In the genomic region with DNA sequence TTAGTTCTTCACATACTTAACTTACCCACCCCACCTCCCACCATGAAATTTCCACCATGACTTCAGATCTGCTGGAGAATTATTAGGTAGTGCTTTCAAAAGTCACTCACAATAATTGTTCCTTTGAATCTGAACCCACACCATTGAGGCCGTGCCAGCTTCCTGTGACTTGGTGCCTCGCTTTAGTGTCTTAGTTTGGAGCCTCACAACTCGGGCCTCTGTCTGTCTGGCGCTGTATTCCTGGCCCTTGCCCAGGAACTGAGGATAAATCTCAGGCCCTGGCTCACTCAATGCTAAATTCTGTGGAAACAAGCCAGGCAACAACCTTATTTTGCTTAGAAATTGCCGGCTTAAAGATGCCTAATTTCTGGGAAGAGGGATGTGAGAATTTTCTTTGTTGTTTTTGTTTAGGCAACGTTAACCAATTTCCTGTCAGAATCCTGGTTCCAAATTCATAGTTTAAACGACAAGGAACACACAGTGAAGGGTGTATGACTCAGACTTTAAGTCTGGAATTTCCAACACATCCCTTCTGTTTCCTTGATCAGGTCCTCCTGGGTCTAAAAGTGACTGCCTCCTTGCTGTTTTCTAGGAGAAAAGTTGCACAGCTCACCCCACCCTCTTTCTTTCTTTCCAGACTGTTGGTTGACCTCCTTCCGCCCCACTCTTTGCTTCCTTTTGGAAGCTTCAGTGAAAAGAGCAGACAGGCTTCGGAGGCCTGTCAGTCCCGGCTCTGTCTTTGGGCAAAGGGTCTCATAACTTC, we compare ENCODE assay signal across 8 mouse cellular contexts. TPM values are rescaled to one million over a fixed set of nuclear protein-coding genes. Genes with fewer than 3 reads are reported as not detected.
A peak's percentile ranks its signal among the peaks of the same experiment; 100 is the strongest.
DNase-seq lines count a peak whose midpoint lies in the region; ATAC-seq lines count a peak whose summit lies in the region.

No protein-coding gene starts in this region.

- H3K4me3 ChIP-seq in kidney, embryonic 15.5 days (replicated peaks) = peak overlapping the region; percentile 72
- 0 out of 2 replicates have a peak overlapping the region, but pooled peaks have one; percentile 30 for H3K4me3 ChIP-seq in macrophage (ENCODE audit: inconsistent target)

- no peak for ATAC-seq in cerebellum, adult (ENCODE audit: insufficient number of reproducible peaks, low FRiP score, low TSS enrichment)
- ATAC-seq in kidney, embryonic 15.5 days (replicated peaks; ENCODE audit: low FRiP score) = no peak

- no peaks in the 10 kb centered on the region for H3K79me2 ChIP-seq in macrophage (ENCODE audit: inconsistent target)

- H3K27ac ChIP-seq in kidney, embryonic 15.5 days = peak overlapping the region; percentile 97
- no peak overlapping the region for H3K27ac ChIP-seq in macrophage

- DNase-seq in cerebellum, adult 11 months = peak; percentile 42
- peak; percentile 65 to 70 for DNase-seq in adrenal gland, postnatal 36 days
- peak; percentile 59 to 70 for DNase-seq in heart, adult 18-20 months
- no peak for DNase-seq in thymus, postnatal 25 days
- DNase-seq in layer of hippocampus, adult 8-10 months (ENCODE audit: low spot score in 2 of 2) = no peak

- H3K36me3 ChIP-seq in kidney, embryonic 15.5 days = peaks cover 11% of the 10 kb centered on the region
- H3K36me3 ChIP-seq in macrophage (ENCODE audit: inconsistent target) = no peaks in the 10 kb centered on the region

- H3K9ac ChIP-seq in kidney, embryonic 15.5 days = peak overlapping the region; percentile 74

- peaks cover 17% of the 10 kb centered on the region for H3K27me3 ChIP-seq in kidney, embryonic 15.5 days

- H3K4me2 ChIP-seq in kidney, embryonic 15.5 days = peak overlapping the region; percentile 86

- WGBS in kidney, embryonic 15.5 days = 19% methylated on average over 10 of the region's 10 CpGs
- 78% methylated on average over 10 of the region's 10 CpGs for WGBS in macrophage (ENCODE audit: missing documents)

- peaks cover 55% of the 10 kb centered on the region for H3K4me1 ChIP-seq in kidney, embryonic 15.5 days

- no peaks in the 10 kb centered on the region for H3K9me3 ChIP-seq in kidney, embryonic 15.5 days (replicated peaks)

RNA-seq across cellular contexts. Expression of a gene that starts 1.2 kb away (rescaled TPM):
- 10 to 100 TPM; 29.3 to 52.1 TPM for total RNA-seq in adrenal gland, postnatal 36 days (2021)
- total RNA-seq in heart, adult 18-20 months (2021) = 10 to 100 TPM; 24.4 to 27.4 TPM
- polyA plus RNA-seq in kidney, embryonic 15.5 days (2015; fragmentation: Nextera tagmentation; extraction: Ambion mirVana) = 6.5 and 8.0 TPM in 2 replicates
- total RNA-seq in macrophage (2018; cell fraction: chromatin; rRNA removed) = 10 to 100 TPM in 3 of 26 experiments, 1 to 10 TPM in 21, under 1 TPM in 2; 0.50 to 15.7 (median 3.9) TPM
- total RNA-seq in macrophage (2018; cell fraction: cytosol; rRNA removed) = 10 to 100 TPM in 7 of 26 experiments, 1 to 10 TPM in 19; 4.2 to 11.2 (median 7.2) TPM
- total RNA-seq in macrophage (2018; cell fraction: nucleus; rRNA removed) = 10 to 100 TPM in 2 of 26 experiments, 1 to 10 TPM in 24; 2.0 to 12.9 (median 4.6) TPM
- 7.5 to 9.5 TPM (median 8.3 TPM) in 3 replicates for polyA plus RNA-seq in macrophage (2018)
- 10 to 100 TPM; 29.9 to 34.2 (median 31.4) TPM for total RNA-seq in layer of hippocampus, adult 8-10 months (2022)

RNA-seq across cellular contexts. Expression of a gene that starts 5.7 kb away (rescaled TPM):
- 1 to 10 TPM in 1 of 2 experiments, under 1 TPM in 1; 0.95 to 1.0 TPM for total RNA-seq in adrenal gland, postnatal 36 days (2021)
- total RNA-seq in heart, adult 18-20 months (2021) = 1 to 10 TPM in 1 of 2 experiments, under 1 TPM in 1; 0.59 to 1.4 TPM
- polyA plus RNA-seq in kidney, embryonic 15.5 days (2015; fragmentation: Nextera tagmentation; extraction: Ambion mirVana) = 1.8 and 2.8 TPM in 2 replicates
- under 1 TPM in 1 of 26 experiments, not detected in 25; 0.32 TPM for total RNA-seq in macrophage (2018; cell fraction: chromatin; rRNA removed)
- under 1 TPM in 10 of 26 experiments, not detected in 16; 0.03 to 0.22 (median 0.09) TPM for total RNA-seq in macrophage (2018; cell fraction: cytosol; rRNA removed)
- total RNA-seq in macrophage (2018; cell fraction: nucleus; rRNA removed) = under 1 TPM in 2 of 26 experiments, not detected in 24; 0.29 to 0.31 TPM
- 0.07 to 0.15 TPM in 2 of 3 replicates, not detected in the other for polyA plus RNA-seq in macrophage (2018)
- 10 to 100 TPM; 49.5 to 56.2 (median 52.6) TPM for total RNA-seq in layer of hippocampus, adult 8-10 months (2022)

RNA-seq across cellular contexts. Expression of a gene that starts 8.1 kb away (rescaled TPM):
- 10 to 100 TPM; 29.4 to 33.3 TPM for total RNA-seq in adrenal gland, postnatal 36 days (2021)
- 10 to 100 TPM; 26.7 to 30.5 TPM for total RNA-seq in heart, adult 18-20 months (2021)
- polyA plus RNA-seq in kidney, embryonic 15.5 days (2015; fragmentation: Nextera tagmentation; extraction: Ambion mirVana) = 38.1 and 39.8 TPM in 2 replicates
- total RNA-seq in macrophage (2018; cell fraction: chromatin; rRNA removed) = 100 to 1,000 TPM in 4 of 26 experiments, 10 to 100 TPM in 22; 12.2 to 172 (median 71.1) TPM
- 10 to 100 TPM; 19.2 to 53.8 (median 30.2) TPM for total RNA-seq in macrophage (2018; cell fraction: cytosol; rRNA removed)
- 10 to 100 TPM; 16.6 to 93.9 (median 44.1) TPM for total RNA-seq in macrophage (2018; cell fraction: nucleus; rRNA removed)
- 31.8 to 127 TPM (median 41.1 TPM) in 3 replicates for polyA plus RNA-seq in macrophage (2018)
- 10 to 100 TPM; 30.1 to 38.6 (median 32.5) TPM for total RNA-seq in layer of hippocampus, adult 8-10 months (2022)

RNA-seq across cellular contexts. Expression of a gene that starts 25.3 kb away (rescaled TPM):
- not detected for total RNA-seq in adrenal gland, postnatal 36 days (2021)
- total RNA-seq in heart, adult 18-20 months (2021) = 1 to 10 TPM; 1.6 to 1.9 TPM
- polyA plus RNA-seq in kidney, embryonic 15.5 days (2015; fragmentation: Nextera tagmentation; extraction: Ambion mirVana) = 2.1 TPM in 2 replicates
- total RNA-seq in macrophage (2018; cell fraction: chromatin; rRNA removed) = not detected
- under 1 TPM in 8 of 26 experiments, not detected in 18; 0.19 to 0.52 (median 0.36) TPM for total RNA-seq in macrophage (2018; cell fraction: cytosol; rRNA removed)
- not detected for total RNA-seq in macrophage (2018; cell fraction: nucleus; rRNA removed)
- polyA plus RNA-seq in macrophage (2018) = not detected in 3 replicates
- not detected for total RNA-seq in layer of hippocampus, adult 8-10 months (2022)

RNA-seq across cellular contexts. Expression of a gene that starts 27.6 kb away (rescaled TPM):
- total RNA-seq in adrenal gland, postnatal 36 days (2021) = 10 to 100 TPM; 68.3 to 73.5 TPM
- total RNA-seq in heart, adult 18-20 months (2021) = 10 to 100 TPM; 36.5 to 37.2 TPM
- 145 and 151 TPM in 2 replicates for polyA plus RNA-seq in kidney, embryonic 15.5 days (2015; fragmentation: Nextera tagmentation; extraction: Ambion mirVana)
- 10 to 100 TPM; 18.1 to 54.0 (median 37.5) TPM for total RNA-seq in macrophage (2018; cell fraction: chromatin; rRNA removed)
- total RNA-seq in macrophage (2018; cell fraction: cytosol; rRNA removed) = 10 to 100 TPM; 27.5 to 47.8 (median 37.7) TPM
- total RNA-seq in macrophage (2018; cell fraction: nucleus; rRNA removed) = 10 to 100 TPM; 18.8 to 46.3 (median 32.6) TPM
- polyA plus RNA-seq in macrophage (2018) = 28.6 to 43.9 TPM (median 42.7 TPM) in 3 replicates
- 10 to 100 TPM; 45.5 to 61.5 (median 48.7) TPM for total RNA-seq in layer of hippocampus, adult 8-10 months (2022)

Comparison
In these comparisons a context has a peak if more than half of its experiments do, and no peak if none do; other contexts are left out.
1. DNase-seq: peak in cerebellum, adult 11 months (single experiment), adrenal gland, postnatal 36 days (2 of 2) and heart, adult 18-20 months (2 of 2); none in thymus, postnatal 25 days (single experiment) and layer of hippocampus, adult 8-10 months (0 of 2).
2. RNA of a gene that starts 5.7 kb away (total RNA-seq): 49.5 to 56.2 TPM in layer of hippocampus, adult 8-10 months; 0.59 to 1.4 TPM in heart, adult 18-20 months and 0.95 to 1.0 TPM in adrenal gland, postnatal 36 days; every median in the first group is over 10 times any median in the second.